Mouse (Mus musculus) lung, embryonic 15.5 days (tissue): ENCODE measurements around the gene Zfp114. TPM values are rescaled to one million over a fixed set of nuclear protein-coding genes. Genes with fewer than 3 reads are reported as not detected.

ENCODE experiments used
- ATAC-seq: fragments of 200-750 bp; cut with Nextera tagmentation; 2 replicates; pipeline ENCODE4 v1.8.0; 2017; ENCODE audit warnings: moderate number of reproducible peaks, borderline replicate concordance; ENCODE audit not compliant: low FRiP score, low TSS enrichment; ENCODE audit errors: extremely low read depth
- H3K27ac ChIP-seq: fragments of 300-500 bp; sonication (generic); 2 replicates; pipeline ENCODE4 v1.5.1; 2015; ENCODE audit warnings: moderate library complexity, mild to moderate bottlenecking, inconsistent platforms
- H3K27me3 ChIP-seq: fragments of 300-500 bp; sonication (generic); 2 replicates; pipeline ENCODE4 v1.6.1; 2015; ENCODE audit warnings: inconsistent platforms
- H3K36me3 ChIP-seq: fragments of 300-500 bp; sonication (generic); 2 replicates; pipeline ENCODE4 v1.6.1; 2015; ENCODE audit warnings: inconsistent platforms
- H3K4me1 ChIP-seq: fragments of 300-500 bp; sonication (generic); 2 replicates; pipeline ENCODE4 v1.6.1; 2015; ENCODE audit warnings: inconsistent platforms
- H3K4me2 ChIP-seq: fragments of 300-500 bp; sonication (generic); 2 replicates; pipeline ENCODE4 v1.6.1; 2015; ENCODE audit warnings: inconsistent platforms, mild to moderate bottlenecking, moderate library complexity
- H3K4me3 ChIP-seq: fragments of 300-500 bp; sonication (generic); 2 replicates; pipeline ENCODE4 v1.5.1; 2015; ENCODE audit warnings: mild to moderate bottlenecking, inconsistent platforms
- H3K9ac ChIP-seq: fragments of 300-500 bp; sonication (generic); 2 replicates; pipeline ENCODE4 v1.6.1; 2015; ENCODE audit warnings: inconsistent platforms
- H3K9me3 ChIP-seq: fragments of 300-500 bp; sonication (generic); 2 replicates; pipeline ENCODE4 v1.6.1; 2016; ENCODE audit warnings: inconsistent platforms
- WGBS: fragments of 180-500 bp; shearing (Covaris S2); methylation state at CpG from one replicate; pipeline ENCODE4 v1.1.7; 2015; 5-methylcytosine and 5-hydroxymethylcytosine counted together
- polyA plus RNA-seq: library from polyadenylated mRNA; unstranded; fragments of >200 nt; fragmentation: Nextera tagmentation; extraction: Ambion mirVana; gene quantifications from 2 replicates; pipeline ENCODE4 v1.2.1, GENCODE M21; 2015

Zfp114 gene
- 5.7 and 6.4 TPM in 2 replicates for polyA plus RNA-seq

GRCm38 (mm10) chr7:24174618-24175336, at the start of gene Zfp114:
TSS of gene Zfp114 (plus strand) at chr7:24175060.
- WGBS, result 10% methylated on average over 23 of the region's 23 CpGs
- peak within 1 kb of the TSS; percentile 69 for H3K4me3 ChIP-seq
- H3K4me2 ChIP-seq, result peak within 1 kb of the TSS; percentile 60
- no peaks in the 10 kb centered on the region for H3K4me1 ChIP-seq
- peak within 1 kb of the TSS; percentile 66; the same call in 1 of the 2 replicates for H3K27ac ChIP-seq
- H3K9ac ChIP-seq, result peak within 1 kb of the TSS; percentile 64
- H3K36me3 ChIP-seq, result no peaks in the 10 kb centered on the region
- ATAC-seq, result peak; percentile 88
- no peaks in the 10 kb centered on the region for H3K27me3 ChIP-seq
- H3K9me3 ChIP-seq, result no peaks in the 10 kb centered on the region

- 17% methylated on average over 6 of the region's 6 CpGs for WGBS
- H3K36me3 ChIP-seq, result peaks cover 22% of the 10 kb centered on the region
- H3K4me3 ChIP-seq, result peak overlapping the region; percentile 73
- peak; percentile 50; the same call in 1 of the 2 replicates for ATAC-seq
- no peaks in the 10 kb centered on the region for H3K27me3 ChIP-seq
- peaks cover 13% of the 10 kb centered on the region for H3K4me1 ChIP-seq
- peak overlapping the region; percentile 71 for H3K4me2 ChIP-seq
- H3K27ac ChIP-seq, result no peak overlapping the region; the same call in 1 of the 2 replicates
- H3K9me3 ChIP-seq, result no peaks in the 10 kb centered on the region
- H3K9ac ChIP-seq, result peak overlapping the region; percentile 65
These were observed 41.4 kb upstream of the Zfp114 start for GRCm38 (mm10) chr7:24133425-24133995.

DNA sequence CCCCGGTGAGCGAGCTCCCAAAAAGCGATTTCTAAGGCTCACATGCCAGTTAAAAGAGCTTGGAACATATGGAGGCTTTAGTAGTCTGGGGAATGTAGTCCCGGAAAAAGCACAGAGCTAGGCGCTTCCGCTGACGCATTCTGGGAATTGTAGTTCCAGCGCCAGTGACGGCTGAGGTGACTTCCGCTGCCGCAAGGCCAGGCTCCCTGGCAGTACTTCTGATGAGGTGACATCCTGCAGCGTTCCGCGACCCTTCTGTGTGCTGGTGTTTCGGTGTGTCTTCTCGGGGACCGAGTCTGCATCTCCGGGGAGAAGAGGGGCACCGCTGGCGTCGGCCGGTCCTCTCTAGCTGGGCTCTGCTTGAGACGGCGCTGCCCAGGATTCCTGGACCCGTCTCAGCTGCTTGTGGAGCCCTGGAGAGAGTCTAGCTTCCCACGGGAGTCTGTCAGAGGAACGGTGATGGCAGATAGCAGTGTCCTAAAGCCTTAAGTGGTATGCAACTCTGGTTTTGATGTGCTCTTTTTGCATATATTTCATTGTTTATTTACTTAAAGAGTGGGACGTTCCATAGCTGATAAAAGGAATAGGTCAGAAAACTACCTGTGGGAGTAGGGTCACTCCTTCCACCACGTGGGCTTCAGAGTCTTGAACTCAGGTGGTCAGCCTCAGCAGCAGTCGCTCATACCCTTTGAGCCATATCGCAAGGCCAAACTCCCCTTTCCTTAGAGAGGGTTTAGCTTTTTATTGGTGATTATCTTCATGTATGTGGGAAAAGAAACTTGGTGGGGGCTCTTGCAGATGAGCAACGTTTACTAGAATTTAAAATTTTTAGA, 40.6 kb upstream of the Zfp114 start, which contains the start of gene Zfp235:
Gene Zfp235 (plus strand): TSS at position 174 of the 833 bp plus-strand sequence.
- 2% methylated on average over 32 of the region's 32 CpGs for WGBS
- H3K4me3 ChIP-seq, result peak within 1 kb of the TSS; percentile 73
- peak within 1 kb of the TSS; percentile 65 for H3K9ac ChIP-seq
- H3K4me2 ChIP-seq, result peak within 1 kb of the TSS; percentile 71
- ATAC-seq, result peak; percentile 94; the same call in 1 of the 2 replicates
- H3K4me1 ChIP-seq, result peaks cover 13% of the 10 kb centered on the region
- H3K36me3 ChIP-seq, result peaks cover 28% of the 10 kb centered on the region
- H3K27ac ChIP-seq, result no peak within 1 kb of the TSS; the same call in 1 of the 2 replicates
- H3K27me3 ChIP-seq, result no peaks in the 10 kb centered on the region
- H3K9me3 ChIP-seq, result no peaks in the 10 kb centered on the region

DNA sequence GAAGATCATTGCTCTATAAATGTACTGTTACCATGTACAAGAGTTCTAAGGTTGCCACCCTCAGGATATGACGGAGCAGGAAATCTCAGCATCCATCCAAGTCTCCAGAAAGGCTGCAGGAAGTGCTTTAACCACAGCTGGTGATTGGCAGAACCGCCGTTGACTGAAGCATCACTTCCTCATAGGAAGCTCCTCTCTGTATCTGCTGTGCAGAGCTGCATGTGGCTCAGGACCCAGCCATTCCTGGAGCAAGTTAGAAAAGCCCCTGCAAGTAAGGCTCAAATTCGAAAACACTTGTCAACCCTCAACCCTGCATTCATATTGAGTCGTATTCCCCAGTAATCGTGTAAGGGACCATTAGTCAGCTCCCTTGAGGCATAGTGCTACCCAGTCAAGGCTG, 32.3 kb upstream of the Zfp114 start:
- no peaks in the 10 kb centered on the region for H3K27me3 ChIP-seq
- peaks cover 46% of the 10 kb centered on the region for H3K36me3 ChIP-seq
- no peaks in the 10 kb centered on the region for H3K9me3 ChIP-seq
- H3K9ac ChIP-seq, result no peak overlapping the region
- ATAC-seq, result no peak
- H3K4me2 ChIP-seq, result no peak overlapping the region
- no peak overlapping the region for H3K27ac ChIP-seq
- no peak overlapping the region for H3K4me3 ChIP-seq
- no peaks in the 10 kb centered on the region for H3K4me1 ChIP-seq
- WGBS, result 86% methylated on average over 6 of the region's 6 CpGs

DNA sequence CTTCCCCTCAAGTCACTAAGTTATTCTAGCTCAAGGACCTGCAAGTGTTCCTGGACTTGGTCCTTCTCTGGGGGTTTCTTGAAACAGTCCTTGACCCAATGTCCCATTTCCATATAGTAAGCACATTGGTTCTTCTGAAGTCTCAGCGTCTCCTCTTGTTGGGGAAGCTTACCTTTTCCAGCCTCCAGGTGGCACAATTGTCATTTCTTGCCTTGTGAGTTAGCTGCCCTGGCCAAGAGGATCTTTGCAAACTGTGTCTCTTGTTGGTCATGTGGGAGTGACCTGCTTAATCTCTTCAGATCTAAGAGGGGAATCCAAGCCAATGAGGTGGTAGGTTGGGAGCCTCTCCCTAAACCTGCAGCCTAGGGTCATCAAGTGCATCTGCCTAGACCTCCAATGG, 21.6 kb upstream of the Zfp114 start:
- H3K9ac ChIP-seq, result no peak overlapping the region
- H3K4me2 ChIP-seq, result no peak overlapping the region
- H3K27me3 ChIP-seq, result no peaks in the 10 kb centered on the region
- H3K27ac ChIP-seq, result no peak overlapping the region
- H3K4me3 ChIP-seq, result no peak overlapping the region
- WGBS, result 9% methylated on average over 1 of the region's 1 CpGs
- no peaks in the 10 kb centered on the region for H3K9me3 ChIP-seq
- ATAC-seq, result no peak
- H3K4me1 ChIP-seq, result no peaks in the 10 kb centered on the region
- H3K36me3 ChIP-seq, result no peaks in the 10 kb centered on the region

GRCm38 (mm10) chr7:24172191-24172590, 2.7 kb upstream of the Zfp114 start:
- Histone ChIP-seq H3K4me2 (no peak overlapping the region), H3K27me3 (no peaks in the 10 kb centered on the region), H3K36me3 (no peaks in the 10 kb centered on the region), H3K9ac (no peak overlapping the region), H3K9me3 (no peaks in the 10 kb centered on the region), H3K27ac (no peak overlapping the region), H3K4me3 (no peak overlapping the region), H3K4me1 (no peaks in the 10 kb centered on the region)
- no peak for ATAC-seq
- WGBS, result 51% methylated on average over 4 of the region's 4 CpGs

- peak overlapping the region; percentile 64 for H3K9ac ChIP-seq
- no peaks in the 10 kb centered on the region for H3K4me1 ChIP-seq
- peak overlapping the region; percentile 69 for H3K4me3 ChIP-seq
- no peaks in the 10 kb centered on the region for H3K36me3 ChIP-seq
- 50% methylated on average over 6 of the region's 6 CpGs for WGBS
- H3K27me3 ChIP-seq, result no peaks in the 10 kb centered on the region
- H3K27ac ChIP-seq, result no peak overlapping the region; the same call in 1 of the 2 replicates
- no peak for ATAC-seq
- no peaks in the 10 kb centered on the region for H3K9me3 ChIP-seq
- H3K4me2 ChIP-seq, result peak overlapping the region; percentile 60
These were observed 464 bp downstream of the Zfp114 start for GRCm38 (mm10) chr7:24175337-24175711.

- H3K27me3 ChIP-seq, result no peaks in the 10 kb centered on the region
- H3K36me3 ChIP-seq, result no peaks in the 10 kb centered on the region
- no peak for ATAC-seq
- no peak overlapping the region for H3K4me2 ChIP-seq
- H3K27ac ChIP-seq, result no peak overlapping the region
- H3K9ac ChIP-seq, result no peak overlapping the region
- no peak overlapping the region for H3K4me3 ChIP-seq
- H3K4me1 ChIP-seq, result no peaks in the 10 kb centered on the region
- H3K9me3 ChIP-seq, result no peaks in the 10 kb centered on the region
- WGBS, result 48% methylated on average over 1 of the region's 1 CpGs
These were observed 12.8 kb downstream of the Zfp114 start for GRCm38 (mm10) chr7:24187611-24188010.

DNA sequence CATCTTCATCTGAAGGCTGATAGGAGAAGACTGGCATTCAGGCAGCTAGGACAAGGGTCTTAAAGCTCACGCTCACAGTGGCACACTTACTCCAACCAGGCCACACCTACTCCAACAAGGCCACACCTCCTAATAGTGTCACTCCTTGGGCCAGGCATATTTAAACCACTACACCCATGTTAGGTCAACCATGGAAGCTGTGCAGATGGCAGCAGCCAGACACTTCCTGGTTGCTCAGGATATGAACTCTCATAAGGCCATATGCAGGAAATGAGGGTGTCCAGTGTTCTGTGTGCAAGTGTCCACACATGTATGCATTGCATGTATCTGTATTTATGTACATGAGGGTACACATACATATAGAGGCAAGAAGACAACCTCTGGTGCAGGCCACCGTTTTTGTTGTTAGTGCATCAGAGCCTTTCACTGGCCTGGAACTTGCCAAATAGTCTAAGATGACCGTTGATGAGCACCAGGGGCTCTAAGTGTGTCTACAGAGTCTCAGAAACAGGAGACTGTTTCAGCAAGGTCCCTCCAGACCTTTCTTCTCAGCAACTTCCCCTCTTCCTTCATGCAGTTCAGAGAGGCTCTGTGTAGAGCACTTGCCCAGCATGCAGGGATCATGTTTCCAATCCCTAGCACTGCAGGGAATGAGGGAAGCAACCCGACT, 14.2 kb downstream of the Zfp114 start:
- no peaks in the 10 kb centered on the region for H3K27me3 ChIP-seq
- H3K9ac ChIP-seq, result no peak overlapping the region
- no peaks in the 10 kb centered on the region for H3K4me1 ChIP-seq
- 58% methylated on average over 4 of the region's 4 CpGs for WGBS
- H3K4me3 ChIP-seq, result no peak overlapping the region
- H3K27ac ChIP-seq, result no peak overlapping the region
- ATAC-seq, result no peak
- no peak overlapping the region for H3K4me2 ChIP-seq
- 0 out of 2 replicates have a peak, but pooled peaks cover 4% of the 10 kb centered on the region for H3K9me3 ChIP-seq
- H3K36me3 ChIP-seq, result peaks cover 7% of the 10 kb centered on the region

- H3K9ac ChIP-seq, result no peak overlapping the region
These were observed 14.7 kb downstream of the Zfp114 start for GRCm38 (mm10) chr7:24189571-24189944.

DNA sequence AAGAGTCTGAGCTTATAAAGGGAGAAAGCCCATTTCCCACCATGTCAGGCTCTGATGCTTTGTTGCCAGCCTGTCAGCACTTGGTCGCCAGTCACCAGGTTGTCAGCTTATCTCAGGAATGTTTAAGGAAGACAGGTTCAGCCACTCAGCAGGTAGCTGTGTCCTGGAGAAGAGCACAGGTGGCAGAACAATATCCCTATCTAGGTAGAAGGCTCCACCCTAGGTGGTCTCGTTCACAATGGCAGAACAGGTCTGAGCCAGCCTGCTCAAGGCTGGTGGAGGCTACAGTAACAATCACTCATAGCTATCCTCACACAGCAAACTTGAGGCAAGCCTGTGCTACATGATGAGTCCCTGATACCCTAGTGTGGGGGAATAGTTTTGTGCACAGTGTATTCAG, 16.5 kb downstream of the Zfp114 start:
- no peak for ATAC-seq
- Histone ChIP-seq H3K4me3 (no peak overlapping the region), H3K9ac (no peak overlapping the region), H3K4me1 (no peaks in the 10 kb centered on the region), H3K4me2 (no peak overlapping the region), H3K9me3 (0 out of 2 replicates have a peak, but pooled peaks cover 4% of the 10 kb centered on the region), H3K27me3 (no peaks in the 10 kb centered on the region), H3K36me3 (peaks cover 19% of the 10 kb centered on the region), H3K27ac (no peak overlapping the region)
- 58% methylated on average over 2 of the region's 2 CpGs for WGBS

More at GRCm38 (mm10) chr7:24189571-24189944, 14.7 kb downstream of the Zfp114 start:
- Histone ChIP-seq H3K4me2 (no peak overlapping the region), H3K4me1 (no peaks in the 10 kb centered on the region), H3K4me3 (no peak overlapping the region), H3K9me3 (0 out of 2 replicates have a peak, but pooled peaks cover 4% of the 10 kb centered on the region), H3K27me3 (no peaks in the 10 kb centered on the region), H3K27ac (no peak overlapping the region), H3K36me3 (peaks cover 12% of the 10 kb centered on the region)
- 56% methylated on average over 5 of the region's 5 CpGs for WGBS
- ATAC-seq, result no peak
